Mouse (Mus musculus): ENCODE measurements around the gene Zfand3. TPM values are rescaled to one million over a fixed set of nuclear protein-coding genes. Genes with fewer than 3 reads are reported as not detected.

Zfand3 gene
- total and polyA plus RNA-seq, 3 experiments, result 23.2 to 44.0 (median 23.5) TPM

GRCm38 (mm10) chr17:29963730-29964259 lies 40.7 kb upstream of the Zfand3 start:
- peak overlapping the region in 1 of 3 experiments; percentile 13 for H3K4me3 ChIP-seq (replicated peaks in 1 of 3; ENCODE audit: low read depth in 2 of 3, low read length in 2 of 3, poor library complexity in 1 of 3)
- no peak overlapping the region for H3K9ac ChIP-seq (ENCODE audit: insufficient read depth, low read depth)
- H3K79me2 ChIP-seq (replicated peaks; ENCODE audit: control insufficient read depth, extremely low read depth, insufficient read depth, poor library complexity, severe bottlenecking), result no peaks in the 10 kb centered on the region
- no peak for TF ChIP-seq POLR2AphosphoS2 (IDR thresholded peaks at IDR 0.05; ENCODE audit: low read depth, low read length)
- no peak for TF ChIP-seq BHLHE40 (IDR thresholded peaks at IDR 0.05; ENCODE audit: low read depth, low read length)
- no peak for TF ChIP-seq MXI1 (IDR thresholded peaks at IDR 0.05; ENCODE audit: low read depth, low read length)
- TF ChIP-seq MEF2A (IDR thresholded peaks at IDR 0.05; ENCODE audit: borderline replicate concordance, low read depth, low read length), result no peak
- 0 out of 2 replicates have a peak, but pooled peaks have one; percentile 30 for TF ChIP-seq MAZ (IDR thresholded peaks at IDR 0.05; ENCODE audit: low read depth, low read length)
- no peak for TF ChIP-seq ZNF384 (IDR thresholded peaks at IDR 0.05; ENCODE audit: low read depth, low read length)
- TF ChIP-seq ZMIZ1 (IDR thresholded peaks at IDR 0.05; ENCODE audit: low read depth, low read length), result no peak
- TF ChIP-seq UBTF (IDR thresholded peaks at IDR 0.05; ENCODE audit: low read depth, low read length), result no peak
- no peak overlapping the region for H3K27ac ChIP-seq (ENCODE audit: insufficient read depth, low read depth)
- dilution Hi-C loops (cut with MboI; ENCODE audit: extremely low pct_ligation_motif_present, extremely low pct_unique_long_range_greater_than_20kb, low sequenced_read_pairs) (no loop called here), in situ Hi-C loops (cut with MboI; ENCODE audit: low pct_ligation_motif_present, low pct_unique_long_range_greater_than_20kb, low sequenced_read_pairs) (no loop called here)
- DNase-seq (ENCODE audit: extremely low read depth), result no peak
- H3K9me3 ChIP-seq (replicated peaks; ENCODE audit: low read length), result peaks cover 10% of the 10 kb centered on the region
- peaks cover 24% of the 10 kb centered on the region for H3K27me3 ChIP-seq (replicated peaks)
- H3K4me2 ChIP-seq (ENCODE audit: insufficient read depth, low read depth, poor library complexity, severe bottlenecking), result peak overlapping the region; percentile 46
- peaks cover 19 to 39% of the 10 kb centered on the region in 2 experiments for H3K4me1 ChIP-seq (ENCODE audit: control insufficient read depth in 1 of 2, insufficient read depth in 2 of 2)
- no peaks in the 10 kb centered on the region for H3K36me3 ChIP-seq (replicated peaks in 1 of 2; ENCODE audit: control insufficient read depth in 1 of 2, insufficient read depth in 1 of 2, low read length in 1 of 2)

- TF ChIP-seq MAZ (IDR thresholded peaks at IDR 0.05; ENCODE audit: low read depth, low read length) (peak; percentile 65; the same call in 1 of the 2 replicates), CHD1 (IDR thresholded peaks at IDR 0.05; ENCODE audit: low read depth, low read length) (no peak), EP300 (IDR thresholded peaks at IDR 0.05; ENCODE audit: low read length) (peak; percentile 41), JUN (IDR thresholded peaks at IDR 0.05; ENCODE audit: insufficient read depth, low read depth, low read length) (no peak), JUND (conservative IDR thresholded peaks at IDR 0.05; ENCODE audit: low read depth, low read length) (no peak), ETS1 (conservative IDR thresholded peaks at IDR 0.05; ENCODE audit: low read depth, low read length) (peak; percentile 34; the same call in 1 of the 2 replicates), TBP (conservative IDR thresholded peaks at IDR 0.05; ENCODE audit: low read depth, low read length) (no peak)
Observed at GRCm38 (mm10) chr17:29965506-29965905, 39.0 kb upstream of the Zfand3 start.

More at GRCm38 (mm10) chr17:29965506-29965905, 39.0 kb upstream of the Zfand3 start:
- in situ Hi-C loops (cut with MboI; ENCODE audit: low pct_ligation_motif_present, low pct_unique_long_range_greater_than_20kb, low sequenced_read_pairs), result no loop called here
- H3K9ac ChIP-seq (ENCODE audit: insufficient read depth, low read depth), result no peak overlapping the region
- H3K27me3 ChIP-seq (replicated peaks), result peaks cover 25% of the 10 kb centered on the region
- peak overlapping the region; percentile 46 for H3K4me2 ChIP-seq (ENCODE audit: insufficient read depth, low read depth, poor library complexity, severe bottlenecking)
- no peak overlapping the region for H3K27ac ChIP-seq (ENCODE audit: insufficient read depth, low read depth)
- H3K4me1 ChIP-seq (ENCODE audit: control insufficient read depth in 1 of 2, insufficient read depth in 2 of 2), result peaks cover 19 to 39% of the 10 kb centered on the region in 2 experiments
- dilution Hi-C loops (cut with MboI; ENCODE audit: extremely low pct_ligation_motif_present, extremely low pct_unique_long_range_greater_than_20kb, low sequenced_read_pairs), result no loop called here
- H3K4me3 ChIP-seq (replicated peaks in 1 of 3; ENCODE audit: low read depth in 2 of 3, low read length in 2 of 3, poor library complexity in 1 of 3), result peak overlapping the region in 1 of 3 experiments; percentile 9
- H3K36me3 ChIP-seq (replicated peaks in 1 of 2; ENCODE audit: control insufficient read depth in 1 of 2, insufficient read depth in 1 of 2, low read length in 1 of 2), result no peaks in the 10 kb centered on the region
- H3K79me2 ChIP-seq (replicated peaks; ENCODE audit: control insufficient read depth, extremely low read depth, insufficient read depth, poor library complexity, severe bottlenecking), result no peaks in the 10 kb centered on the region
- DNase-seq (ENCODE audit: extremely low read depth), result peak; percentile 86
- no peaks in the 10 kb centered on the region for H3K9me3 ChIP-seq (replicated peaks; ENCODE audit: low read length)
